16 mouse cellular contexts compared by ENCODE assay signal in the genomic region with DNA sequence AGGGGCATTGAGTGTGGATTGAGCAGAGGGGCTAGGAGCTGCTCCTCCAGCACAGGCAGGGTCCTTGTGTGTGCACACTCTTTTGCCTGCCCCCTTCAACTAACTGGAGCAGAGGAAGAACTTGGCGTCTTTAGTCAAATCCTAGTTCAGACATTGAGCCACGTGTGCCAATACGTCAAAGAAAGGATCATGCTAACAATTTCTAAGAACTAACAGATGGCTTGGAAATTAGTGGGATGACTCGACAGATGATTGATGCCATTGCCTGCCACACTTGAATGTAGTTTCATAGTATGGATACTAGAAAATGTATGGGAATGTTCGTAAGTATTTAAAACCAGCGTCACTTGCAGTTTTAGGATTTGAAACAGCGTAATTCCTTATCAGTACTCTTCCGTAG.
"Had no signal": no experiment of that assay in that cellular context is flagged by ENCODE, and none has a peak within 500 bp of the region (broad histone marks: within the 10 kb centered on the region; RNA-seq: fewer than 3 reads in every experiment).

No protein-coding gene starts in this region.

- ATAC-seq: hindbrain, embryonic 16.5 days; inflammation-experienced regulatory T-cells, adult 6 months; intestine, embryonic 15.5 days; intestine, postnatal 0 days had no signal

- DNase-seq: gastrocnemius, adult 2 months; gastrocnemius, postnatal 10 days; gastrocnemius, postnatal 25 days; heart, postnatal 14 days; heart, postnatal 36 days; kidney, adult 18-20 months; kidney, adult 8-10 months; kidney, postnatal 10 days; kidney, postnatal 25 days; kidney, postnatal 4 days; liver; liver, embryonic 13.5 days had no signal
